Mouse (Mus musculus) ES-E14 (cell line): ENCODE measurements around the gene Lrmda.

ENCODE experiments used
- CHD2 ChIP-seq: IDR thresholded peaks from 2 replicates; pipeline ENCODE4 v1.6.1; 2014; ENCODE audit warnings: mild to moderate bottlenecking, low read depth, low read length, inconsistent platforms
- HCFC1 ChIP-seq: IDR thresholded peaks from 2 replicates; pipeline ENCODE4 v1.6.1; 2012; ENCODE audit warnings: low read length, inconsistent platforms, borderline replicate concordance; ENCODE audit not compliant: insufficient read depth
- MAFK ChIP-seq: IDR thresholded peaks from 2 replicates; pipeline ENCODE4 v1.6.1; 2014; ENCODE audit warnings: mild to moderate bottlenecking, low read depth, low read length, inconsistent platforms; ENCODE audit not compliant: insufficient read depth
- ZC3H11A ChIP-seq: IDR thresholded peaks from 2 replicates; pipeline ENCODE4 v1.6.1; 2012; ENCODE audit warnings: low read depth, mild to moderate bottlenecking, inconsistent platforms, low read length, borderline replicate concordance
- ZNF384 ChIP-seq: IDR thresholded peaks from 2 replicates; pipeline ENCODE4 v1.6.1; 2012; ENCODE audit warnings: low read depth, low read length, inconsistent platforms

- TF ChIP-seq ZNF384 (no peak), ZC3H11A (no peak), MAFK (no peak), CHD2 (no peak), HCFC1 (no peak)
Observed at GRCm38 (mm10) chr14:22964796-22965660, 945.5 kb downstream of the Lrmda start.
